Comparison of ENCODE assay signal across 34 mouse cellular contexts in the genomic region with DNA sequence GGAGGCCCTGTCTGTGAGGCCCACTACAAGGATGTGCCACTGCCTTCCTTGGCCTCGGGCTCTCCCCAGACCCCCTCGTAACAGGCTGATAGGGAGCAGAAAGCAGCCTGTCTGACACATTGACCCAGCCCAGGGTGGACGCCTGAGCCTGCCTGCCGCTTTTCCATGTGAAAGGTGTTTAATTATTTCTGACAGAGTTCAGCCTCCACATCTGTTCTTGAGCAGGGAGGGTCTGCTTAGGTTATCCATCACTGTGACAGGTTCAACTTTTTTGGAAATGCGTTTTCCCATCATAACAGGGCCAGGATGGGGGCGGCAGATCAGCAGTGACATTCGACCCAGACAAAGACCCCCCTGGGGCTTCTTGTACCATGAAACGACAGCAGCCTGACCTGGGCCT. TPM values are rescaled to one million over a fixed set of nuclear protein-coding genes. Genes with fewer than 3 reads are reported as not detected.
DNase-seq lines count a peak whose midpoint lies in the region; ATAC-seq lines count a peak whose summit lies in the region.
"Had no signal": no experiment of that assay in that cellular context is flagged by ENCODE, and none has a peak within 500 bp of the region (broad histone marks: within the 10 kb centered on the region; RNA-seq: fewer than 3 reads in every experiment).

No protein-coding gene starts in this region.

- H3K4me1 ChIP-seq in hindbrain, embryonic 11.5 days (replicated peaks; ENCODE audit: control insufficient read depth, insufficient read depth, low read length) = peaks cover 4% of the 10 kb centered on the region; the same call in 1 of the 2 replicates
- H3K4me1 ChIP-seq in hindbrain, embryonic 12.5 days = peaks cover 7% of the 10 kb centered on the region
- H3K4me1 ChIP-seq: forebrain, embryonic 15.5 days; heart, embryonic 13.5 days; hindbrain, embryonic 15.5 days; liver, embryonic 12.5 days; megakaryocyte, embryonic 14.5 days; neural tube, embryonic 12.5 days had no signal

- H3K36me3 ChIP-seq in hindbrain, embryonic 11.5 days (ENCODE audit: control insufficient read depth, insufficient read depth, low read length) = 0 out of 2 replicates have a peak, but pooled peaks cover 2% of the 10 kb centered on the region
- no peaks in the 10 kb centered on the region for H3K36me3 ChIP-seq in hindbrain, embryonic 12.5 days
- H3K36me3 ChIP-seq: forebrain, embryonic 15.5 days; heart, embryonic 13.5 days; hindbrain, embryonic 15.5 days; liver, embryonic 12.5 days; midbrain, embryonic 13.5 days; neural tube, embryonic 12.5 days had no signal

- H3K4me3 ChIP-seq in hindbrain, embryonic 11.5 days (ENCODE audit: low read depth, low read length) = no peak overlapping the region
- no peak overlapping the region for H3K4me3 ChIP-seq in hindbrain, embryonic 12.5 days
- H3K4me3 ChIP-seq: forebrain, embryonic 15.5 days; heart, adult 2 months; heart, embryonic 13.5 days; hindbrain, embryonic 15.5 days; left cerebral cortex, adult 2 months; liver, embryonic 12.5 days; megakaryocyte, embryonic 14.5 days; midbrain, embryonic 13.5 days; neural tube, embryonic 12.5 days had no signal

- DNase-seq in hindbrain, embryonic 11.5 days (ENCODE audit: low spot score) = peak; percentile 25
- peak; percentile 61 for DNase-seq in embryo, embryonic 11 days
- peak; percentile 62 for DNase-seq in forelimb bud, embryonic 11.5 days (ENCODE audit: low read depth, low spot score)
- DNase-seq in yolk sac, embryonic 10.5 days (ENCODE audit: low spot score) = peak; percentile 7
- no peak for DNase-seq in adrenal gland, postnatal 10 days
- DNase-seq in gastrocnemius, adult 18-20 months (ENCODE audit: low spot score) = no peak
- DNase-seq: adrenal gland, postnatal 36 days; cerebellum, adult 2 months; cerebellum, postnatal 14 days; heart, adult 2 months; heart, postnatal 14 days; kidney, adult 11 months; kidney, postnatal 14 days; layer of hippocampus, adult 9-11 months; liver, postnatal 0 days; lung, postnatal 4 days; right cerebral cortex, postnatal 4 days; thymus, postnatal 4 days had no signal

- no peak for ATAC-seq in hindbrain, embryonic 11.5 days (ENCODE audit: low FRiP score)
- no peak for ATAC-seq in hindbrain, embryonic 12.5 days (ENCODE audit: low FRiP score)
- ATAC-seq: forebrain, embryonic 15.5 days; inflammation-experienced regulatory T-cells, adult 6 months; liver, embryonic 12.5 days; liver, postnatal 0 days; lung, postnatal 0 days; midbrain, embryonic 13.5 days had no signal

- H3K9me3 ChIP-seq in hindbrain, embryonic 11.5 days (ENCODE audit: control insufficient read depth, low read length) = no peaks in the 10 kb centered on the region
- H3K9me3 ChIP-seq in hindbrain, embryonic 12.5 days (replicated peaks) = no peaks in the 10 kb centered on the region
- H3K9me3 ChIP-seq: forebrain, embryonic 15.5 days; heart, embryonic 13.5 days; hindbrain, embryonic 15.5 days; liver, embryonic 12.5 days; megakaryocyte, embryonic 14.5 days; midbrain, embryonic 13.5 days; neural tube, embryonic 12.5 days had no signal

- WGBS in hindbrain, embryonic 11.5 days = 30% methylated on average over 8 of the region's 8 CpGs
- 21% methylated on average over 8 of the region's 8 CpGs for WGBS in hindbrain, embryonic 12.5 days

- no peak overlapping the region for H3K4me2 ChIP-seq in hindbrain, embryonic 11.5 days (replicated peaks; ENCODE audit: low read depth, low read length)
- no peak overlapping the region for H3K4me2 ChIP-seq in hindbrain, embryonic 12.5 days (replicated peaks)
- H3K4me2 ChIP-seq: forebrain, embryonic 15.5 days; heart, embryonic 13.5 days; hindbrain, embryonic 15.5 days; liver, embryonic 12.5 days; midbrain, embryonic 13.5 days; neural tube, embryonic 12.5 days had no signal

- no peak overlapping the region for H3K27ac ChIP-seq in hindbrain, embryonic 11.5 days (ENCODE audit: low read depth, low read length)
- H3K27ac ChIP-seq in hindbrain, embryonic 12.5 days = no peak overlapping the region
- H3K27ac ChIP-seq: forebrain, embryonic 15.5 days; heart, adult 2 months; heart, embryonic 13.5 days; hindbrain, embryonic 15.5 days; left cerebral cortex, adult 2 months; liver, embryonic 12.5 days; midbrain, embryonic 13.5 days; neural tube, embryonic 12.5 days had no signal

- no peak overlapping the region for H3K9ac ChIP-seq in hindbrain, embryonic 11.5 days (ENCODE audit: low read depth, low read length)
- no peak overlapping the region for H3K9ac ChIP-seq in hindbrain, embryonic 12.5 days
- H3K9ac ChIP-seq: forebrain, embryonic 15.5 days; heart, embryonic 13.5 days; hindbrain, embryonic 15.5 days; liver, embryonic 12.5 days; liver, postnatal 0 days; midbrain, embryonic 13.5 days; neural tube, embryonic 12.5 days had no signal

- peaks cover 3% of the 10 kb centered on the region; the same call in 1 of the 2 replicates for H3K27me3 ChIP-seq in hindbrain, embryonic 11.5 days (ENCODE audit: control insufficient read depth, insufficient read depth, low read length)
- H3K27me3 ChIP-seq in hindbrain, embryonic 12.5 days = peaks cover 51% of the 10 kb centered on the region
- H3K27me3 ChIP-seq: forebrain, embryonic 15.5 days; hindbrain, embryonic 15.5 days; midbrain, embryonic 13.5 days had no signal

RNA-seq across cellular contexts. Expression of a gene that starts 36.5 kb away (rescaled TPM):
- 9.4 and 9.9 TPM in 2 replicates for polyA plus RNA-seq in hindbrain, embryonic 11.5 days (2014; fragmentation: Nextera tagmentation; extraction: Ambion mirVana)
- 9.0 and 9.9 TPM in 2 replicates for polyA plus RNA-seq in hindbrain, embryonic 12.5 days (2016; fragmentation: Nextera tagmentation; extraction: Ambion mirVana)
- under 1 TPM; 0.12 to 0.24 TPM for total RNA-seq in adrenal gland, postnatal 10 days (2021)
- not detected for total RNA-seq in gastrocnemius, adult 18-20 months (2021)
- total RNA-seq: adrenal gland, postnatal 36 days; gastrocnemius, adult 8-10 months; gastrocnemius, postnatal 4 days; heart, adult 2 months; heart, postnatal 14 days; left cerebral cortex, adult 2 months; left cerebral cortex, postnatal 25 days had no signal
- polyA plus RNA-seq: heart, adult 2 months; heart, embryonic 13.5 days; inflammation-experienced regulatory T-cells, adult 6 months; kidney, embryonic 14.5 days; liver, embryonic 12.5 days; liver, postnatal 0 days; thymus, postnatal 0 days had no signal

Comparison
In these comparisons a context has a peak if more than half of its experiments do, and no peak if none do; other contexts are left out.
1. DNase-seq: peak in hindbrain, embryonic 11.5 days (single experiment), embryo, embryonic 11 days (single experiment), forelimb bud, embryonic 11.5 days (single experiment) and yolk sac, embryonic 10.5 days (single experiment); none in adrenal gland, postnatal 10 days (single experiment) and gastrocnemius, adult 18-20 months (single experiment).